Comparison of ENCODE assay signal across 8 mouse cellular contexts in genomic region chr9:72664409-72665351, GRCm38 (mm10). TPM values are rescaled to one million over a fixed set of nuclear protein-coding genes. Genes with fewer than 3 reads are reported as not detected.
DNase-seq lines count a peak whose midpoint lies in the region; ATAC-seq lines count a peak whose summit lies in the region.

No protein-coding gene starts in this region.

- H3K4me2 ChIP-seq in lung, embryonic 15.5 days: peak overlapping the region; percentile 84
- peak overlapping the region; percentile 90 for H3K4me2 ChIP-seq in midbrain, embryonic 13.5 days (replicated peaks)

- peak; percentile 55 for DNase-seq in adrenal gland, adult 2 months
- no peak for DNase-seq in adrenal gland, postnatal 4 days (ENCODE audit: low spot score in 2 of 2)
- no peak for DNase-seq in lung, adult 18-20 months
- DNase-seq in hindbrain, embryonic 10.5 days (ENCODE audit: low spot score): no peak
- DNase-seq in urinary bladder, postnatal 4 days (ENCODE audit: low spot score in 2 of 2): no peak
- no peak for DNase-seq in cerebellum, adult 11 months

- peaks cover 39% of the 10 kb centered on the region for H3K4me1 ChIP-seq in lung, embryonic 15.5 days
- H3K4me1 ChIP-seq in hindbrain, embryonic 10.5 days (replicated peaks): peaks cover 40% of the 10 kb centered on the region
- peaks cover 58% of the 10 kb centered on the region for H3K4me1 ChIP-seq in midbrain, embryonic 13.5 days (replicated peaks)

- H3K9ac ChIP-seq in lung, embryonic 15.5 days: peak overlapping the region; percentile 100
- peak overlapping the region; percentile 99 for H3K9ac ChIP-seq in midbrain, embryonic 13.5 days (replicated peaks)

- H3K27me3 ChIP-seq in lung, embryonic 15.5 days: no peaks in the 10 kb centered on the region
- no peaks in the 10 kb centered on the region for H3K27me3 ChIP-seq in hindbrain, embryonic 10.5 days (ENCODE audit: insufficient read depth, poor library complexity, severe bottlenecking)
- H3K27me3 ChIP-seq in midbrain, embryonic 13.5 days: no peaks in the 10 kb centered on the region

- H3K27ac ChIP-seq in lung, embryonic 15.5 days: peak overlapping the region; percentile 100
- peak overlapping the region; percentile 98 for H3K27ac ChIP-seq in hindbrain, embryonic 10.5 days
- peak overlapping the region; percentile 99 for H3K27ac ChIP-seq in midbrain, embryonic 13.5 days

- no peaks in the 10 kb centered on the region for H3K9me3 ChIP-seq in lung, embryonic 15.5 days
- no peaks in the 10 kb centered on the region for H3K9me3 ChIP-seq in hindbrain, embryonic 10.5 days
- H3K9me3 ChIP-seq in midbrain, embryonic 13.5 days: no peaks in the 10 kb centered on the region

- 23% methylated on average over 12 of the region's 12 CpGs for WGBS in lung, embryonic 15.5 days
- WGBS in hindbrain, embryonic 10.5 days: 67% methylated on average over 12 of the region's 12 CpGs
- WGBS in midbrain, embryonic 13.5 days: 30% methylated on average over 12 of the region's 12 CpGs

- H3K36me3 ChIP-seq in lung, embryonic 15.5 days: peaks cover 38% of the 10 kb centered on the region
- peaks cover 58% of the 10 kb centered on the region for H3K36me3 ChIP-seq in hindbrain, embryonic 10.5 days
- peaks cover 30% of the 10 kb centered on the region for H3K36me3 ChIP-seq in midbrain, embryonic 13.5 days

- ATAC-seq in lung, embryonic 15.5 days (ENCODE audit: borderline replicate concordance, extremely low read depth, low FRiP score, low TSS enrichment): no peak
- no peak; the same call in 1 of the 2 replicates for ATAC-seq in midbrain, embryonic 13.5 days

- H3K4me3 ChIP-seq in lung, embryonic 15.5 days: peak overlapping the region; percentile 93
- H3K4me3 ChIP-seq in hindbrain, embryonic 10.5 days: peak overlapping the region; percentile 87
- H3K4me3 ChIP-seq in midbrain, embryonic 13.5 days (replicated peaks): peak overlapping the region; percentile 97

RNA-seq across cellular contexts. Expression of gene Nedd4, which starts 2.5 kb away (rescaled TPM):
- total RNA-seq in adrenal gland, adult 2 months (2021): 100 to 1,000 TPM; 393 to 436 TPM
- 139 and 169 TPM in 2 replicates for polyA plus RNA-seq in adrenal gland, adult 2 months (2012; rRNA removed)
- total RNA-seq in adrenal gland, postnatal 4 days (2021): 100 to 1,000 TPM; 708 to 756 TPM
- polyA plus RNA-seq in lung, embryonic 15.5 days (2015; fragmentation: Nextera tagmentation; extraction: Ambion mirVana): 660 and 677 TPM in 2 replicates
- polyA plus RNA-seq in hindbrain, embryonic 10.5 days (2016; fragmentation: Nextera tagmentation; extraction: Ambion mirVana): 556 and 636 TPM in 2 replicates
- polyA plus RNA-seq in midbrain, embryonic 13.5 days (2015; fragmentation: Nextera tagmentation; extraction: Ambion mirVana): 563 and 595 TPM in 2 replicates
